Mouse (Mus musculus): Measurements from ENCODE around the gene Usp20. TPM values are rescaled to one million over a fixed set of nuclear protein-coding genes. Genes with fewer than 3 reads are reported as not detected.

The Usp20 gene
- polyA plus RNA-seq, 1 experiment from 2014 or later = 29.5 TPM

- peak; percentile 72 for ATAC-seq (ENCODE audit: low FRiP score)
- 6% methylated on average over 13 of the region's 13 CpGs for WGBS
- peak overlapping the region; percentile 88 for H3K27ac ChIP-seq
- H3K9me3 ChIP-seq = peaks cover 4% of the 10 kb centered on the region; the same call in 1 of the 2 replicates
- H3K4me1 ChIP-seq = peaks cover 22% of the 10 kb centered on the region
- H3K36me3 ChIP-seq (replicated peaks) = no peaks in the 10 kb centered on the region; the same call in 1 of the 2 replicates
- H3K4me3 ChIP-seq (replicated peaks) = no peak overlapping the region
- 0 out of 2 replicates have a peak overlapping the region, but pooled peaks have one; percentile 0 for H3K4me2 ChIP-seq
- no peak overlapping the region for H3K9ac ChIP-seq
- H3K27me3 ChIP-seq = no peaks in the 10 kb centered on the region
Measured at GRCm38 (mm10) chr2:31068246-31069113, 86.4 kb downstream of the Usp20 start.

GRCm38 (mm10) chr2:31069114-31069445 lies 87.0 kb downstream of the Usp20 start:
- H3K4me1 ChIP-seq = peaks cover 22% of the 10 kb centered on the region
- 75% methylated on average over 4 of the region's 4 CpGs for whole genome bisulfite sequencing
- no peaks in the 10 kb centered on the region for H3K27me3 ChIP-seq
- ATAC-seq (ENCODE audit: low FRiP score) = no peak
- 0 out of 2 replicates have a peak overlapping the region, but pooled peaks have one; percentile 0 for H3K4me2 ChIP-seq
- H3K4me3 ChIP-seq (replicated peaks) = no peak overlapping the region
- H3K9me3 ChIP-seq = peaks cover 4% of the 10 kb centered on the region; the same call in 1 of the 2 replicates
- H3K27ac ChIP-seq = peak overlapping the region; percentile 88
- no peak overlapping the region for H3K9ac ChIP-seq
- no peaks in the 10 kb centered on the region; the same call in 1 of the 2 replicates for H3K36me3 ChIP-seq (replicated peaks)

DNA sequence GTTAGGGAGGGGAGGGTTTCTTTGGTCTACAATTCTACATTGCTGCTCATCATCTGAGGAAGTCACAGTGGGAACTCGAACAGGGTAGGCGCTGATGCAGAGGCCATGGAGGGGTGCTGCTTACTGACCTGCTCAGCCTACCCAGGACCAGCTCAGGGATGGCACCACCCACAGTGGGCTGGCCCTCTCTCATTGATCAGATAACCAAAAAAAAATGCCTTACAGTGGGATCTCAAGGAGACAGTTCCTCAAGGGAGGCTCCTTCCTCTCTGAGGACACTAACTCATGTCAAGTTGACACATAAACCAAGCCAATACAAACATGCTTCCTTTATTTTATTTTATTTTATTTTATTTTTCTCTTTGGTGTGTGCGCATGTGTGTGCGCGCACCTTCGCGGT lies 87.4 kb downstream of the Usp20 start:
- 93% methylated on average over 7 of the region's 7 CpGs for WGBS
- Histone ChIP-seq H3K27ac (peak overlapping the region; percentile 88; the same call in 1 of the 2 replicates), H3K4me2 (no peak overlapping the region)

More for the DNA sequence above, 87.4 kb downstream of the Usp20 start:
- no peak overlapping the region for H3K9ac ChIP-seq
- ATAC-seq (ENCODE audit: low FRiP score) = no peak
- H3K4me1 ChIP-seq = peaks cover 22% of the 10 kb centered on the region
- H3K9me3 ChIP-seq = peaks cover 4% of the 10 kb centered on the region; the same call in 1 of the 2 replicates
- no peaks in the 10 kb centered on the region for H3K27me3 ChIP-seq
- H3K4me3 ChIP-seq (replicated peaks) = no peak overlapping the region
- no peaks in the 10 kb centered on the region; the same call in 1 of the 2 replicates for H3K36me3 ChIP-seq (replicated peaks)

Other genes with a start within 250 kb of the Usp20 start
- 4.2 and 4.5 TPM in 2 replicates for gene 1700001O22Rik, start 178.6 kb upstream of the Usp20 start, polyA plus RNA-seq (2016; fragmentation: Nextera tagmentation; extraction: Ambion mirVana)
- 101 and 104 TPM in 2 replicates for gene Ntmt1, start 174.5 kb upstream of the Usp20 start, polyA plus RNA-seq (2016; fragmentation: Nextera tagmentation; extraction: Ambion mirVana)
- 36.4 and 39.4 TPM in 2 replicates for gene Asb6, start 151.9 kb upstream of the Usp20 start, polyA plus RNA-seq (2016; fragmentation: Nextera tagmentation; extraction: Ambion mirVana)
- gene Prrx2, start 147.3 kb upstream of the Usp20 start, polyA plus RNA-seq (2016; fragmentation: Nextera tagmentation; extraction: Ambion mirVana) = 16.0 and 19.8 TPM in 2 replicates
- gene Ptges, start 52.4 kb upstream of the Usp20 start, polyA plus RNA-seq (2016; fragmentation: Nextera tagmentation; extraction: Ambion mirVana) = 2.5 and 2.7 TPM in 2 replicates
- gene Tor1b, start 29.3 kb upstream of the Usp20 start, polyA plus RNA-seq (2016; fragmentation: Nextera tagmentation; extraction: Ambion mirVana) = 24.1 and 27.3 TPM in 2 replicates
- 85.4 and 86.1 TPM in 2 replicates for gene Tor1a, start 14.3 kb upstream of the Usp20 start, polyA plus RNA-seq (2016; fragmentation: Nextera tagmentation; extraction: Ambion mirVana)
- gene BC005624, start 78 bp upstream of the Usp20 start, polyA plus RNA-seq (2016; fragmentation: Nextera tagmentation; extraction: Ambion mirVana) = 66.6 and 70.5 TPM in 2 replicates
- 16.3 and 18.9 TPM in 2 replicates for gene Fnbp1, start 159.7 kb downstream of the Usp20 start, polyA plus RNA-seq (2016; fragmentation: Nextera tagmentation; extraction: Ambion mirVana)
- 38.8 and 41.4 TPM in 2 replicates for gene Gpr107, start 170.0 kb downstream of the Usp20 start, polyA plus RNA-seq (2016; fragmentation: Nextera tagmentation; extraction: Ambion mirVana)

Measured in forebrain, embryonic 12.5 days (tissue).